Mouse (Mus musculus): ENCODE measurements around the gene Lrfn3. TPM values are rescaled to one million over a fixed set of nuclear protein-coding genes. Genes with fewer than 3 reads are reported as not detected.
A peak's percentile ranks its signal among the peaks of the same experiment; 100 is the strongest.

The Lrfn3 gene
- total RNA-seq (2022): 1 to 10 TPM; 1.3 to 2.4 (median 1.6) TPM

DNA sequence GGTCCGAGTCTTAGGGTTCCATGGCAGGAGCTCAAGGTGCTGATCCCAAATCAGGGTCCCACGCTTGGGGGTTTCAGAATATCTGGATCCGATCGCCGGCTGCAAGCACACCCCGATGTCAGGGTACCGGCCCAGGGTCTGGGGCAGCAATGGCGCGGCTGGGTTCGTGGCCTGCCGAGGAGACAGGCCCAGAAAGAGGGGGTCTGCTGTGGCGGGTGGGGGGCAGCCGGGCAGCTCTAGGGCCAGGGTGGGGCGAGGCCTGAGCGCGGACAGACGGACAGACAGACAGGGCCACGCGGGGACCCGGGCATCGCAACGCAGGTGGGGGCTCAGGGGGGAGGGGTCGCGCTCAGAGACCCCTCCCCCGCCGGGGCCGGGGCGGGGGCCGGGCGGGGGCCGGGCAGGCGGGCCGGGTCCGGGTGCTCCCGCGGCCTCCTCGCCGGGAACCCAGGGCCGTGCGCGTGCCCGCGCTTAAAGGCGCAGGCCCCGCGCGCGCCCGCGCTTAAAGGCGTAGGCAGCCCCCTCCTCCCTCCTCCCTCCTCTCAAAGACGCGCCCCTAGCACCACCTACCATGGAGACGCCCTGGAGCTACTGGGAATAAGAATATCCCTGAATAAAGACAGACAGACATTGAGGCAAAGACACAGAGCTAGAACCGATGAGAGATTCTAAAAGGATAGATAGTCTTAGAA lies at the start of gene Lrfn3:
Lrfn3 (minus strand) TSS at position 121 of the 692 bp plus-strand sequence.
- no peak for DNase-seq (ENCODE audit: low spot score)

DNA sequence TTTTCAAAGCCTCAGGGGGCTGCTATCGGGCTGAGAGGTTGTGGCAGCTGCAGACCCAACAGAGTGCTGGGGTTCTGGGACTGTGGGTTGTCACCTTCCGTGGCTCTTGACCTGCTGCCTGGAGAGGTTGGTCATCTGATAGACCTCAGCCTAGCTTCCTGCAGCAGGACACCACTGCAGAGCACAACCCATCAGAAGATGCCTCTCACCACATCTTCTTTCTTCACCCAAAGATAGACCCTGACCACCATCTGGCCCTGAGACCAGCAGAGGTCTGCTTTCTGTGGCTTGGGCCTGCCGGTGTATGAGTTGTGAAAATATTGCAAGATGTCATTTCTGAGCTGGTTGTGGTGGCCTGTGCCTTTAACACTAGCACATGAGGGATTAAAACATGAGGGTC lies 48.5 kb upstream of the Lrfn3 start:
- no peak for DNase-seq (ENCODE audit: low spot score)

DNA sequence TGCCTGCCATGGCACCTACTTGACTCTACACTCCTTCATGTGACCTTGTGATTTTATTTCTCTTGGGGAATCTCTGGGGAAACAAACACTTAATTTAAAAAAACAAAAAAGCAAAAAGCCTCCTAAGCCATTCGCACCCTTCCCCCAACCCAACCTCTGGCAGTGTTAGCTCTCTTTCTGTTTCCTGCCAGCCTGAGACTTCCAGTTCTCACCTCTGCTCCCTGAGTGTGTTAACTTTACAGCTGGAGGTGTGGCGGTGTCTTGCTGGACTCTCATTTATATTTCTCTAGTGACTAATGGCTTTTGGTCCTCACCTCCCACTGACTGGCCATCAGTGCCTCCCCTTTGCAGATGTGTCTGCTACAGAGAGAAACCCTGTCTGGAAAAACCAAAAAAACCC lies 47.2 kb upstream of the Lrfn3 start:
- no peak for DNase-seq (ENCODE audit: low spot score)

DNA sequence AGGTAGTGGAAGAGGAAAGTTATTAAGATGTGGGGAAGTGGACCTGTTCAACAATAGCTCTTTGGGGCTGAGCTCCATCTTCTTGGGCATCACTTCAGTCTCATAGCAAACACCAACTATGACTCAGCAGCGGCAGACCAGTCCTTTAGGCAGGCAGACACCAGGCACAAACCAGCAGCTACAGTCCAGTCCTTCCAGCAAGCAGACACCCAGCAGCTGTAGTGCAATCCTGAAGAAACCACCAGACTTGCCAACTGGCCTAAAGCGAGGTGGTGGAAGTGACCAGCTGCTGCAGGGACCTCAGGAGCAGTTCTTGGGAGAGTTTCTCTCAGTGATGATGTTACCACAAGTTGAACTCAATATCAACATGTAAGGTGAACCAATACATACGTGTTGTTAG lies 46.1 kb upstream of the Lrfn3 start:
- DNase-seq (ENCODE audit: low spot score): no peak

DNA sequence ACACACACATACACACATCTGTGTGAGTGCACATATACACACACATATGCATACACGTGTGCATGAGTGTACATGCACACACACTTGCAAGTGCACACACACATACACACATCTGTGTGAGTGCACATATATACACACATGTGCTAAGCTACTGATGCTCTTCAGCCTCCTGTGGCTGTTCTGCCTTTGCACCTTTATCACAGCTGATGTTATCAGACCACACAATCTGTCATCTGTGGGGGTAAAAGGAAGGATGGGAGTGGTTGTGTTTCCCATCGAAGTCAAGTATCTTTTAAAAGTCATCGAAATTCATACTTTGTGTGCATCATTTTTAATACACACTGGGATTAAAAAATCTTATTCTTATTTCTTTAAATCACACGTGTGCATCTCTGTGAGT lies 39.8 kb upstream of the Lrfn3 start:
- no peak for DNase-seq (ENCODE audit: low spot score)

DNA sequence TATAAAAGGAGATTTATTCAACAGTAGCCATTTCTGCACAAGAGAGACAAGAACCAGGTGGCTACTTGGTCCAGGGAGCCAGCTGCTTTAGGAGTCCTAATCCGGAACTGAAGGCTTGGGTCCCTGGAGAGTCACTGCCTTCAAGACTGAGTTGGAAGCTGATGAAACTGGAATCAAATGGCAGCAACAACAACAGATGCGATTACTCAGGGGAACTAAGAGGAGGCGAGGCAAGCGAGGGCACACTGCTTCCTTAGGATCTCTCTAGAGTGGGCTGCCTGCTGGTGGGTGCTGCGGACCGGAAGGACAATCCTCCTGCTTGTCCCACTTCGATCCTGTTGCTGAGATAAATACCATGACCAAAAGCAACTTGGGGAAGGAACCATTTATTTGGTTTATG lies 37.1 kb upstream of the Lrfn3 start:
- DNase-seq (ENCODE audit: low spot score): no peak

DNA sequence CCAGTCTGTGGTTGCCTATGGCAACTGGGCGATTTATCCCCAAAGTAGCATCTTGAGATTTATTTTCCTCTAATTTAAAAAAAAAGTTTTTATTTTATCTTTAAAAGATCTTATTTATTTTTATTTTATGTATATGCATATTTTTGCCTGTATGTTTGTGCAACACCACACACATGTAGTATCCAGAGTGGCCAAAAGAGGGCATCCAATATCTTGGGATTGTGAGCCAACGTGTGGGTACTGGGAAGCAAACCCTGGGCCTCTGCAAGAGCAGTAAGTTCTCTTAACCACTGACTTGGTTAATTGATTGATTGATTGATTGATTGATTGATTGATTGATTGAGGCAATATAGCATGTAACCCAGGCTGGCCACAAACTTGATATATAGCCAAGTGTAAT lies 32.3 kb upstream of the Lrfn3 start:
- DNase-seq (ENCODE audit: low spot score): no peak

DNA sequence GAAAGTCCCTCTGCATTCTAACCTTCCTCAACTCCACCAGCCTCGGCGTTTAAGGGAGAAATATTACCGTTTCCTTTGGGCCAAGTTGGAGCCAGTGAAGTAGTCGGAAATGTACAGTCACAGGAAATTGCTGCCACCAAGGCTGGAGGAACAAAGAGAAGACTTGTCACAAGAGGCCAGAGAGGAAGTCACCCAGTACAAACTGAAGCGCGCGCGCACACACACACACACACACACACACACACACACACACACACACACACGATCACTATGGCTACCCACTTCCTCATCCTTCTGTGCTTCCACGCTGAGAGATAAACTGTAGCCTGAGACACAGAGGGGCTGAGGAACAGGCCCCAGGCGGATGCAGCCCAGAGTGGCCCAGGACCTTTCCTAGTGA lies 31.8 kb upstream of the Lrfn3 start:
- DNase-seq (ENCODE audit: low spot score): peak; percentile 38

DNA sequence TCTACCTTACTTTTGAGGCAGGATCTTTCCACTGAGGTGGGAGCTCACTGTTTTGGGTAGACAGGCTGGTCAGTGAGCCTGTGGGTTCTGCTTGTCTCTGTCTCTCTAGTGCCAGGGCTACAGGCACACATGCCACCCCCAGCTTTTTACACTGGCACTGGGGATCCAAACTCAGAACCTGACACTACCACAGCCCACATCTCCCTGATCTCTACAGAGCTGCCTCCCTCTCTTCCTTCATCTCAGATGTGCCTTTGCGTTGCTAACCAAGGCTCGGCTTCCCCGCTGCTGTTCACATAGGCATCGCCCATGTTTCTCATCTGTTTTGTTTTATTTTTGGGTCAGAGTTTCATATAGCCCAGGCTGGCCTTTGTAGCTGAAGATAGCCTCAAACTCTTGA lies 31.1 kb upstream of the Lrfn3 start:
- no peak for DNase-seq (ENCODE audit: low spot score)

DNA sequence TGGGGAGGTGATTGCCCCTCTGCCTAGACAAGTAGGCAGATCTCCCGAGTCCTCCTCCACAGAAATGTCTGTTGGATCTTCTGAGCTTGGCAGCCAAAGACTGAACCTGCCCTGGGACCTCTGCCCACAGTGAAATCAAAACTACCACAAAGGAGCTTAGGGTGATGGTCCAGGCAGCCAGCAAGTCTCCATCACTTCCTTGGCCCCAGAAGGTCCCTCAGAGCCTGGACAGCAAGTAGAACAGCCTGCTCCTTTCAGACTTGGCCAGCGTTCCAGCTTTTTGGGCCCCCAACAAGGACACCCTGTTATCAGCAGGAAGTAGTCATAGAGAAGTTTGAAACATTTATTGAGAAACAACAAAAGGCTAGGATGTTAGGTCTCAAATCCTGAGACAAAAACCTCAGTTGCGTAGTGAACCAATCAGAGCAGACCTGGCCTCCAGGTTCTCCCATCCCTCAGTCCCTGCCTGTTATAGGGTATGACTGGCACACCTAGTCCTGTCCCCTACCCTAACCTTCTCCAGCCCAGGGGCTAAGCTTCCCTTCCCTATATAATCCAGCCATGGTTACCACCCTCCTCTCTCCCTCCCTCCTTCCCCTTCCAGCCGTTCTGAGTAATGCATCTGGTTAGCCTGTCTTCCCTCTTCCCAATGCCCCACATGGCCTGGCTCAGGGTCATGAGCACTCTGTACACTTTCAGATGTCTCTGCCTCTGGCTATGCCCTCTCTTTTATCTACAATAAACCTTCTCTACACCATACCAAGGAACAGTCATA lies 30.4 kb upstream of the Lrfn3 start:
- DNase-seq (ENCODE audit: low spot score): no peak

DNA sequence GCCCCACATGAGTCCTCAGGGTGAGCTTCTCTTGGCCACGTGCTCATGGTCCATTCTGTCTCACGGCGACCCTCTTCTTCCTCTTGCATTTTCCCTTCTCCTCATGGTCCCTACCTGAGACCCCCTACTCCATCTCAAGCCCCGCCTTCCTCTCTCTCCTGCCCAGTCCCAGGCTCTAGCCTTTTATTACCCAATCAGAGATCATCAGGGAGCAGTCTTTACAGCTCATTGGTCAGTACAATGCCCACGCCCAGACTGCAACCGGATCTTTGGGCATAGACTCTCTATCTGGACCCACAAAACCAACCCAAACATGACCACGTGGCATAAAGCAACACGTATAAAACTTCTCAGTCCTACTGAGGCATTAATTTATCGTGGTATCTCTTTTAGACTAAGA lies 21.5 kb upstream of the Lrfn3 start:
- no peak for DNase-seq (ENCODE audit: low spot score)

DNA sequence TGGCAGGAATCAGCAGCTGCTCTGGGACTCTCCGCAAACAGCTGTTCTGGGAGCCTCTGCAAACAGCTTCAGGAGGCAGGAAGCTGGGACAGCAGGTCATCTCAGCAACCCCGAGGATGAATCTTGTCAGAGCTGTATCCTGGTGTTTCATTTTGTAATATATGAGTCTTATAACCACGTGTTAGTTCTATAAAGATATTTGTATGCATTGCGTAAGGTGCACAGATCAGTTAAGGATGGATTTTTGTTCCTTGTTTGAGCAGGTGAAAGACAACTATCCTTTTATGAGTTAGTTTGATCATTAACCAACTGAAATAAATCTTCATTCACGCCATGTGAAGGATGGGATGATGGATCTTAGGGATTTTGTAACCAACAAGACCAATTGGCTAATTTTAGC lies 17.5 kb upstream of the Lrfn3 start:
- no peak for DNase-seq (ENCODE audit: low spot score)

DNA sequence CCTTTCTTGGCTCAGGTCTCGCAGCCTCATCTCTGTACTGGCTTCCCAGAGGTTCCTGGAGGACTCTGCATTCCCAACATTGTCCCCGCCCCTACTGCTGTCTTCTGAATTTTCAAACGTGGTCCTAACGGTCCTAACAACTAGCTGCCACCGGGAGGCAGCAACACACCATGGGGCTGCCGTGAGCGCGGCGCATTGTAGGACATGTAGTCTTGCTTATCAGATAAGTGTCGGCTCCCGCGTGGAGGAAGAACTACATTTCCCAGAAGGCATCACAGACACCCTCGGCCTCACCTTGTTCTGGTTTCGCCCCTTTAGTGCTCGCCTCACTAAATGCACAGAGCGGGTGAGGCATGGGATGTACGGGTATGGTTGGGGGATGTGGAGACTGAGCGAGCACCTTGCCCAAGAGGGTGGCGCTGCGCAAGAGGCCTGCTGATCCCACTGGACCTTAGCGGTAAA lies 11.0 kb upstream of the Lrfn3 start:
- peak; percentile 93 for DNase-seq (ENCODE audit: low spot score)

DNA sequence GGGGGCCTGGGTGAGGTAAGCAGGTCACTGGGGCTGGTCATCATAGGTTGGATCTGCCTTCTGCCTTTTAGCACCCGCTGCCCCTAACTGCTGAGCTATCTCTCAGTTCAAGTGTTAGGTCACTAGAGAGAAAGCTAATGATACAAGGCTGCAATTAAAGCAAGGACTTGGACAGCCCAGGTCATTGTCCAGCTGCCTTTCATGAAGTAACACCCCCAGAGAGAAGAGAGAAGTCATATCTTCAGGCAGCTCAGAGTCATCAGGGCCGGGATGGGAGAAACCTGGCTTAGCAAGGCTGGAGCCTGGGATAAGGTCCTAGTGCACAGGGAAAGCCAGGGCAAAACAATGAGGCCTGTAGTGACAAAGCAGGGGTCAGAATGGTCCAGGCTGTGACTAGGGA lies 4.9 kb upstream of the Lrfn3 start:
- DNase-seq (ENCODE audit: low spot score): no peak

DNA sequence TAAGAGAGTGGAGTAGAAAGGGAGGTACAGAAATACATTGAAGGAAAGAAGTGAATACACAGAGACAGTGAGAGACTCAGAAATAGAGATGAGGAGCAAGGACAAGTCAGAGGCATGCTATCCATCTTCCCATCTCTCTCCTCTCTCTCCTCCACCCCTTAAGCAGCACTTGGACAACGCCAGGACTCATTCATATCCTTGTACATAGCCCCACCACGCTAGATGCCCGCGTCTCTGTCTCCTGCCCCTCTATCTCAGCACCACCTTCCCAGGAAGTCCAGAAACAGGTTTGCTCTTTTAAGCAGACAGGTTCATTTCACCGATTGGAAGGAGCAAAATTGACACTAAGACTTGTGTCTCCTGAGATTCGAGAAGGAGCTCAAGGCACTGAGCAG lies 769 bp upstream of the Lrfn3 start:
- DNase-seq (ENCODE audit: low spot score): no peak

DNA sequence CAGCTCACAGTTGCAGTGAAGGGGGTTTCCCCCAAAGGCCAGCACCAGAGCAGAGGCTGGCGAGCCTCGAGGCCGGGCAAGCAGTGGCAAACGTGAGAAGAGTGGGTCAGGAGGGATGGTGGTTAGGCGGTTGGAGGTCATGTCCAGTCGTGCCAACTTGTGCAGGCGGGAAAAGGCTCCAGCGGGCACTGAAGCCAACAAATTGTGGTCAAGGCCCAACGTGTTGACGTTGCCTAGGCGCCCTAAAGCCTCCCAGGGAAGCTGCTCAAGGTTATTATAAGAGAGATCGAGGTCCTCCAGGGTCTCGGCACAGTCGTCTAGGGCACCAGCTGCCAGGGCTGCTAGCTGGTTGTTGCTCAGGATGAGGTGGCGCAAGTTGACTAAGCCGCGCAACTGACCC lies 2.5 kb downstream of the Lrfn3 start:
- DNase-seq (ENCODE audit: low spot score): no peak

DNA sequence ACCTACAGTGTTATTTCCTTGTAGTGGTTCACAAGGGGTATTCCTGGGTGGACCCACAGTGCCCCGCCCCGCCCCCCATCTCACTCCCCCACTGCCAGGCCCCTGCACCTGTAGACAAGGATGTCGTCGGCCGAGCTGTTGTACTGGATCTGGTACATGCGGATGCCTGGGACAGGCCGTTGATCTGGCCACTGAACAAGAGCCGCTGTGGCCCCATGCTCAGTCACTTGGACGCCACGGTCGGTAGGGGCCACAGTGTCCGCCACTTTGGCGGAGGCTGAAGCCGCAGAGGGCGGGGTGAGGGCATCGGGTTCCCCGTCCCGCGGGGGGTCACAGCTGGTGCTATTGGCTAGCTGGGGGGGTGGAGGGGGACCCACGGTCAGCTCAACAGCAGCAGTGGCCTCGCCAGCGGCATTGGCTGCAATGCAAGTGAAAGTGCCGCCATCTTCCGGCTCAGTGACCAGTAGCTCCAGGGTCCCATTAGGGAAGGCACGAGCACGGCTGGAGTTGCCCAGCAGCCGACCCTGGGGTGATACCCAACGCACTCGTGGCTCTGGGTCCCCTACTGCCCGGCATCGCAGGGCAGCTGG lies 3.2 kb downstream of the Lrfn3 start:
- no peak for DNase-seq (ENCODE audit: low spot score)

DNA sequence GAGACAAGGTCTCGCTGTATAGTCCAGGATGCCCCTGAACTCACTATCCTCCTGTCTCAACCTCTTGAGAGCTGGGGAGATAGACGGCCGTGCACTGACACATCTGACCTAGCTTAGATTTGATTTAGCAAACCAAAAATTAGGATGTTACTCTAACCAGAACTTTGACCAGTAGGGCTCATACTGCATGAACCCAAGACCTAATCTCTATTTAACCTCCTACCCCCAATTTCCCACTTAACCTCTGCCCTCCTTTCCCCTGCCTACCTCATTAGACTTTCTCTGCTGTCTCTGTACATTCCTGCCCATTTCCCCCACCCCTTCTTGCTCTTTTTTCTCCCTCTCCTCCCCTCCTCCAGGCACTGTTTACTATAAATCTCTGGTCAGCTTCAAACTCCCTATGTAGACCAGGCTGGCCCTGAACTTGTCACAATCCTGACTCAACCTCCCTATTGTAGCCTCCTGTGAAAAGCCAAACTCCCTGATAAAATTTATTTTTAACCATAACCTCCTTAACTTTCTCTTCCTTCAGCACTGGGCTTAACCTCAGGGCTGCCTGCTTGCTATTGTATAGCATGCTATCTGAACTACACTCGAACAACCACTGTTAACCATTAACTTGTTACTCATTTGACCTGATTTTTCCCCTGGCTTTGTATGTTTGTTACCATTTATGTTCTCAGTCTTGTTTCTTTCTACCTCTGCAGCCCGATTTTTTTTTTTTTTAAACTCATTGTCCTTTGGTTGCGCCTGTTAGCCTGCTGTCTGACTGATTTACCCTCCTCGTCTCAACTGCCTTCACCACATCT lies 4.0 kb downstream of the Lrfn3 start:
- DNase-seq (ENCODE audit: low spot score): no peak

DNA sequence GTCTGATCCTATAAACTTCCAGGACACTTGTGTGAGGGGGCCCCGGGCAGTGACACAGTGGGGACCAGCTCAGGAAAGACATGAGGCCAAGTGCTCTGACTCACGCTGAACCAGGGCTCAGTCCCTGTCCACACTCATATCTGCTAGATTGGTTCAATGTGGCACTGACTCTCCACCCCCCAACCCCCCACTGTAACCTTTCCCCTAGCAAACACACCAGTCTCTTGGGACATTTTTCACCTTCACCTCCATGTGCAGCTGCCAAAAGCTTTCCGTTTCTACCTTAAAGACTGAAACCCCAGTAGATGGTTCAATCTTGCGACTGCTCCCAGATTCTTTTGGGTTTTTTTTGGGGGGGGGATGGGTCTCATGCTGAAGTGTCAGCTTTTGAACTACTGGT lies 8.5 kb downstream of the Lrfn3 start:
- no peak for DNase-seq (ENCODE audit: low spot score)

DNA sequence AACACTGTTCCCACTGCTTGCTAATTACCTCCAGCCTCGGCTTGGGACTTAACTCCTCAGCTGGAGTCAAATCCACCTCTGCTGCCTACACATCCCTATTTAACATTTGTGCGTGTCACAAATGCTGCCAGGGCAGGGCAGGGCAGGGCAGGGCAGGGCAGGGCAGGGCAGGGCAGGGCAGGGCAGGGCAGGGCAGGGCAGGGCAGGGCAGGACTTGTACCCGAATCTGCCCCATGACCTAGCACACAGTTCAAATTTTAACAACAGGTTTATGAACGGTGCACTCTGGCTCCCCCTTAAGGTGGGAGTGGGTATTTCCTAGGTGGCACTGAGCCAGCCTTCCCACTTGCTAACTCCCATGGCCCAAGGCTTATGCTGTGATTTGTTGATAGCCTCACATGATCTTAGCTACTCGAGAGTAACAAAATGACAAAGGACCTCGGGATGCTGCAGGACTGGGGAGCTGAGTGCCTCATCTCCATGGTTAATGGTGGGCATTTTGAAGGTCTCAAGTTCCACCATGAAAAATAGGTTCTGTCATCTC lies 9.2 kb downstream of the Lrfn3 start:
- peak; percentile 63 for DNase-seq (ENCODE audit: low spot score)

DNA sequence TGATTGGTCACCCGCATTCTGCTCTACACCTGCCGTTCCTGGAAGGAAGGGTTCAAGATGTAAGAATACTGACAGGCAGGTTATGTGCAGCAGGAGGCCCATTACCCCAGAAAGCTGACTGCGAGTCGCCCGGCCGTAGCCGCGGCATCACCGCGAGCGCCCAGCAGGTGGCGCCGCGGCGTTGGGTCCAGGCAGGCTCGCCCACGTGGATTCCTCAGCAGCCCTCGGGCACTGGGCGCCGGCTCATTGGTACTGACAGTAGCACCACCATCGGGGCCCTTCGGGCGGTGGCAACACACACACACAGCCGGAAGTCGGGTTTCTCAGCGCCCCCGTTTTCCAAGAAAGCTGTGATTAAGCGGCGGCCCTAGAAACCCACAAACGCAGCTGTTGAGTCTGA lies 14.7 kb downstream of the Lrfn3 start:
- DNase-seq (ENCODE audit: low spot score): no peak

All from heart, adult 8-10 months (tissue).